Comparison of ENCODE assay signal across 8 mouse cellular contexts in genomic region chr12:76992891-76993529, GRCm38 (mm10). TPM values are rescaled to one million over a fixed set of nuclear protein-coding genes. Genes with fewer than 3 reads are reported as not detected.
DNase-seq lines count a peak whose midpoint lies in the region.
"Had no signal": no experiment of that assay in that cellular context is flagged by ENCODE, and none has a peak within 500 bp of the region (broad histone marks: within the 10 kb centered on the region; RNA-seq: fewer than 3 reads in every experiment).

No protein-coding gene starts in this region.

- intact Hi-C loops in left cerebral cortex, postnatal 25 days (cut with DNase I), result loop anchor here (1.0 kb wide), 1 partner anchor 31 kb away; the partner anchor contains the start of gene Max

- DNase-seq in left cerebral cortex, adult 18-20 months (ENCODE audit: low spot score in 2 of 2), result peak; percentile 57 to 65
- DNase-seq in left cerebral cortex, adult 11 months (ENCODE audit: low spot score), result no peak
- peak; percentile 33 to 67 for DNase-seq in frontal cortex, adult 2 months (ENCODE audit: extremely low spot score in 1 of 2, low spot score in 1 of 2)
- DNase-seq in left cerebral cortex, postnatal 25 days (ENCODE audit: low spot score in 2 of 2), result peak; percentile 58 to 88
- DNase-seq in kidney, postnatal 25 days, result no peak
- no peak for DNase-seq in urinary bladder, postnatal 36 days (ENCODE audit: low spot score in 2 of 2)
- DNase-seq in kidney, postnatal 14 days, result no peak
- DNase-seq: adrenal gland, adult 8-10 months had no signal

RNA-seq across cellular contexts. Expression of gene Max, which starts 31.0 kb away (rescaled TPM):
- 10 to 100 TPM; 78.0 to 79.7 TPM for total RNA-seq in left cerebral cortex, adult 18-20 months (2021)
- 51.5 and 66.9 TPM in 2 replicates for polyA plus RNA-seq in frontal cortex, adult 2 months (2012; rRNA removed)
- total RNA-seq in left cerebral cortex, postnatal 25 days (2021), result 10 to 100 TPM; 73.5 to 74.7 TPM

Comparison
In these comparisons a context has a peak if more than half of its experiments do, and no peak if none do; other contexts are left out.
1. DNase-seq: peak in left cerebral cortex, adult 18-20 months (2 of 2), frontal cortex, adult 2 months (2 of 2) and left cerebral cortex, postnatal 25 days (2 of 2); none in left cerebral cortex, adult 11 months (single experiment), kidney, postnatal 25 days (0 of 2), urinary bladder, postnatal 36 days (0 of 2) and kidney, postnatal 14 days (single experiment).